Mouse (Mus musculus) adrenal gland, adult 2 months (tissue): ENCODE measurements at regions not wholly inside any gene's neighbourhood (a gene's known extent, or its start where the extent isn't known, plus 50 kb on each side); places are given as distances from the start of the nearest gene placed in this dataset.

Source experiments
- DNase-seq: peaks from one replicate; pipeline ENCODE4 v3.0.0; 2021

GRCm38 (mm10) chr12:39587204-39587909 is 450.5 kb downstream of the Arl4a start:
- DNase-seq, result no peak

DNA sequence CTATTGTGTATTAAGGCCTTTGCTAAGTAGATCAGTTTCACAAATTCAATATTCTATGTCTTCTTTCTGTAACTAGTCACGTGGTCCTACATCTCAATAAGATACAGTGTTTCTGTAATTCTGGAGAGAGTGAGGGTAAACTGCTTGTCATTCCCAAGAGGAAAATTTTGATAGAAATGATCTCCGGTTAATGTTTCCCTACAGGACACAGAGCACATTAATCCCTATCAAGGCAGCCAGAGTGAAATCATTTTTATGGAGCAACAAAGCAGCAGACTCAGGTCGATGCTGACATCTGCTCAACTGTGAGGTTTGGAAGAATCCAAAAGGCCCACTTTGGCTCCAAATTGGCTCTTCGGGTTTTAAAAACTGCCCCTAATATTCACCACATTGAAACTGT is 451.7 kb downstream of the Arl4a start:
- DNase-seq, result no peak

DNA sequence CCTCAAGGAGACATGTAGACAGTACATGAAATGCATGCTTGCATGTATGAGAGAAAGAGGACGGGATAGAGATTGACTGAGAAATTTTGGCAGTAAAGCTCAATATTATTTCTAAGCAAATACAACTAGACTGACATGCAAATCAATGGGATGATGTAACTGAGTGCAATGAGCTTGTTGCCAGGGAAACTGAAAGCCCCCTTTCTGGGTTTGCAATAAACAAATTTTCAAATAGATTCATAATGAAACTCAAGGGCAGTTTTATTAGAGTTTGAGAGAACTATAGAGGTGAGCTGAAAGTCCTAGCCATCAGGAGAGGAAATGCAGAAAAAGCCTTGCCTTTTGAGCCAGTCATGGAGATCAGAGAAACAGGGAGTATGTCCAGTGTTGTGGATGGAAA is 460.2 kb downstream of the Arl4a start:
- DNase-seq, result no peak

GRCm38 (mm10) chr12:39572802-39573201 is 465.0 kb downstream of the Arl4a start:
- DNase-seq, result no peak

- no peak for DNase-seq
Measured at GRCm38 (mm10) chr12:39572147-39572546, 465.7 kb downstream of the Arl4a start.

GRCm38 (mm10) chr12:39560734-39561446 is 476.9 kb downstream of the Arl4a start:
- no peak for DNase-seq

GRCm38 (mm10) chr12:39558491-39558890 is 479.3 kb downstream of the Arl4a start:
- no peak for DNase-seq

DNA sequence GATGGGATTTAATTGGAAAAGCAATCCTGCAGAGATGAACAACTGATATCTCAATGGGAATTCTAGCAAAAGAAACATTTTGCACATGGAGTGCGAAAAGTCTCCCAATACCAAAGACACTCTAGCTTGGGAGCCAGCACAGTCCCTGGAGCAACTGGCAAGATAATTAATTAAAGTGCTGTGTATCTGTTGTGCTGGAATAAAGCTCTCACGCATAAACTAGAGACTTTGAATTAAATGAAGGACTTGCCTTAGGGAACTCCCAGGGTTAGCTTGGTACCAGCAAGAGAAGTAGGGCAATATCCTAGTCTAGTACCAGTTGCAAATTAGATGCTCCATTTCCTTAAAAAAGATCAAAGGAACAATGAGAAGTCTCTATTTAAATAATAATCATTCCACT is 501.5 kb downstream of the Arl4a start:
- no peak for DNase-seq

DNA sequence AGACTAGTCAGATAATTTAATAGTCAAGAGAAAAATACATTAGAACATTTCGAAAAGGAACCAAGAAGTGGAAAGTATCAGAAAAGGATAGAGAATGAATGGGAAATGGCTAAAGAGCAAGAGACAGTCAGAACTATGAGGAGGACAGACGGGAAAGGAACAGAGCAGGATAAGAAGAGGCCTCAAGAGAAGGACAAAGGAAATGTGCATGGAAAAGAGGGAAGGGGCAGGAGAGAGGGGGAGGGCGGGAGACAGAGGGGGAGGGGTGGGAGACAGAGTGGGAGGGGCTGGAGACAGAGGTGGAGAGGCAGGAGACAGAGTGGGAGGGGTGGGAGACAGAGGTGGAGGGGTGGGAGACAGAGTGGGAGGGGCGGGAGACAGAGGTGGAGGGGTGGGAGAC is 509.7 kb downstream of the Arl4a start:
- DNase-seq, result no peak

DNA sequence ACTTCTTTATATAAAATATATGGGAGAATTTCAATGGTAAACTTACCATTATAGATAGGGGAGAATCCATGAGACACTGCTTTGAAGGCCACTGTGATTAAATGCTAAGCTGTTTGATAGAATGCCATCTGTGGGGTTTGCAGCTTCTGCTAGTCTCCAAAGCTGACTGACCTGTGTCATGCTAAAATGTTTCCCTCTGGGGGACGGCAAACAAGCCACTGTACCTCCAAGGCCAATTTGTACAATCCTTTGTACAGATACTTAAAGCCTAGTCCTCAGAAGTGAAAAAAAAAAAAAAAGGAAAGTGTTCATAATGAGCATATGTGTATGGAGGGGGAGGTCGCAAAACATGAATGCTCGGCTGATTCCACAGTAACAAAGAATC is 510.6 kb downstream of the Arl4a start:
- DNase-seq, result no peak

DNA sequence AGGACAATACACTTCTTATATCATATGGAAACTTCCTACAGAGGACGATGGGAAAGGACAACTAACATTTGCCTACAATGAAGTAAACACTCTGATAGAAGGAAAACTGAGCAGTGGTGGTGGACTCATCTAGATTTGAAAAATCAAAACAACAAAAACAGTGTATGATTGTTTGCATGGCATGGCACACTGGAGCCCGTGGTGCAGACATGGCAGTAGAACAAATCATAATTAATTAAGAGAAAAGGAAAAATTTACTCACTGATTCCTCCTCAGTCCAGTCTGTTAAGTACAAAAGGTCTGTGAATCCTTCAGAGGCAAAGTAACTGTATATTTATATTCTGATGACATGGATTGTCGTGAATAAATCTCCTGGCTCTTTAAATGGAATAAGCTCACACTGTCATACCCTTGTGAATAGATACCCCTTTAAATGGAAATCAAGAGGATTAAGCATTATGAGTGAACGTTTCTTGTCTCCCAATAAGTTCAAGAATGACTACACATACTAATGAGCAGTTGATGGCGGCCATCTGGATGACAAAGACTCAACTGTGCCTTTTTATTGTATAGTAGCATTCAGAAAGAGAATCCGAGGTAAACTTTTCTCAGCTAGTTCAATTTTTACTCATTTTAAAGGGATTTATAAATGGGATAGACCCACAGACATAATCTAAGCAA is 511.1 kb downstream of the Arl4a start:
- DNase-seq, result no peak

DNA sequence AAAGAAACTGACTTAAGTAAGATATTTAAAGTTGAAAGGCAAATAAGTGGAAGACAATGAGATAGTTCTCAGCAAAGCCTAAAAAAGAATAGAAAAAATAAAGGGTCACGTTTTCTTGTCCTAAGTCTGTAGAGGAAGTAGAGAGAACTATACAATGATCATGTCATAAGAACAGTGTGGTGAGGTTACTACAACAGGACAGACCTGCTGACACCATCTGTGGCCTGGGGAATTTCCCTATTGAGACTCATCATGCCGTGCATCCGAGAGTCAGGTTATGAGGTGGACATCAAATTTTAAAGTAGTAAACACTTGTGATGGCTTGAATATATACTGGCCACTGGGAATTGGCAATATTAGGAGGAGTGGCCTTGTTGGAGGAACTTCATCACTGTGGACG is 522.1 kb downstream of the Arl4a start:
- no peak for DNase-seq

- no peak for DNase-seq
Measured at GRCm38 (mm10) chr12:39510855-39511254, 527.0 kb downstream of the Arl4a start.

DNA sequence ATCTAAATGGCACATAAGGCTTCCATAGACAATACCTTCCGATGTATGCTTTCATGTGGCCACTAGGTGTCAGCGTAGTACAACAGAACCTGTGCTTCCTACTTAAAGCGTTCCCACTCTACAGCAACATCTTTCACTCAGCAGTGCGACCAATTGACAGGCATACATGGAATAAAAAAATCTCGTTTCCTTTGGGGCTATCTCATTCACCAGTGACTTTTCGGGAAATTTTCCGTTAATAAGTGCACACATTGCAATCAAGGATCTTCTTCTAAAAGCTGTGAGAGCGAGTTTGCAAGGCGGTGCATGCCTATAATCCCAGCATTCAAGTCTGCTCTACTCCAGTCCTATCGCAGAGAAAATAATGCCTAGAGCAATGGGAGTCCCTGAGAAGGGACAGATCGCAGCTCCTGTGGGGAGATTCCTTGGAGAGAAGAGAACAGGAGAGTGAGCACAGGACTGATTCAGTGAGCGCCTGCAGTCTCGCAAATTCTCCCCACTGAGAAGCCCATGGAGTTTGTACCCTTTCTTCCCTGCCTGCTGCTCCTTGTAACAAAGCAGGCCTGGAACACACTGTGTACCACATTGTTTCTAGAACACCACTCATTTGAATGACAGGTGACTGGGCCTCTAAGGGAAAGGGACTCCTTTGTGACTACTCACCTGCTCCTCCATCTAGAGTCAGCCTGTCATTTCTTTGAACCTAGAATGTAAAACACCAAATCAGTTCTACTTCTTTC is 527.6 kb downstream of the Arl4a start:
- DNase-seq, result peak; percentile 40

GRCm38 (mm10) chr12:39496203-39496602 is 541.6 kb downstream of the Arl4a start:
- no peak for DNase-seq

DNA sequence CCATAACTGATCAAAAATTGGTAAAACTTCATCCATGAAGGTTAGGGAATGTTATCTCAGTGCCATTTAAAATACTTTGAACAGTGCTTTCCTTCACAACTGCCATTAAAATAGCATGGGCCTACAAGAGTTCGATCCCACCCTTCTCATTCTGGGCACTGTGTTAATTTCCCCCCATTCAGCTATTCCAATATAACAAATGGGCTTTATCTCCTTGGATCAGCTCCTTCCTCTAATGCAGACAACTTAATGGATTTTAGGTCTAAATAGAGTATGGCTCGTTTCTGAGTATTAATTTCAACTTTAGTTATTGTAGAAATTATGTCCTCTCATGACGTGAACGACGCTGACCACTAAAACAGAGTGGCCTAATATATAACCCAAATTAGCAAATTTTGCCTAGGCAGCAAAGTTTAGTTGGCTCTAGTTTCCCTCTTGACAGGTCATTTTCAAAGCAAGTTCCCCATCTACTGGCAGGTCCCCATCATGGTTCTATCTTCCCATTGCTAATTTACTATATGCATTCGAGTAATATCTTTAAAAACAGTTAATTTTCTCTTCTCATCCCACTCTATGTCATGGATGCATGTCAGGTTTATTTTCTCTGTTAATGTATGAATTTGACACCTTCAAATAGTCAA is 544.1 kb downstream of the Arl4a start:
- peak; percentile 37 for DNase-seq

GRCm38 (mm10) chr12:39493114-39493513 is 544.7 kb downstream of the Arl4a start:
- no peak for DNase-seq

GRCm38 (mm10) chr12:39472984-39473383 is 564.8 kb downstream of the Arl4a start:
- DNase-seq, result no peak
